Mouse (Mus musculus) neural tube, embryonic 14.5 days (tissue): Measurements from ENCODE around the gene Gm49320. TPM values are rescaled to one million over a fixed set of nuclear protein-coding genes. Genes with fewer than 3 reads are reported as not detected.
A peak's percentile ranks its signal among the peaks of the same experiment; 100 is the strongest.

Source experiments
- ATAC-seq: fragments of 200-750 bp; cut with Nextera tagmentation; 2 replicates; pipeline ENCODE4 v1.8.0; 2017; ENCODE audit warnings: low read depth, mild to moderate bottlenecking, moderate TSS enrichment, moderate library complexity
- H3K27ac ChIP-seq: fragments of 300-500 bp; sonication (generic); 2 replicates; pipeline ENCODE4 v1.5.1; 2014; ENCODE audit warnings: low read depth, mild to moderate bottlenecking, control low read depth, low read length, moderate library complexity, mixed read lengths
- H3K27me3 ChIP-seq: fragments of 300-500 bp; sonication (generic); 2 replicates; pipeline ENCODE4 v1.6.1; 2014; ENCODE audit warnings: low read length; ENCODE audit not compliant: control insufficient read depth, insufficient read depth
- H3K36me3 ChIP-seq: fragments of 300-500 bp; sonication (generic); 2 replicates; pipeline ENCODE4 v1.6.1; 2014; ENCODE audit warnings: low read length, mixed read lengths; ENCODE audit not compliant: control insufficient read depth, insufficient read depth
- H3K4me1 ChIP-seq: fragments of 300-500 bp; sonication (generic); 2 replicates; pipeline ENCODE4 v1.6.1; 2014; ENCODE audit warnings: low read length; ENCODE audit not compliant: control insufficient read depth, insufficient read depth
- H3K4me2 ChIP-seq: fragments of 300-500 bp; sonication (generic); 2 replicates; pipeline ENCODE4 v1.6.1; 2014; ENCODE audit warnings: mild to moderate bottlenecking, low read depth, low read length, control low read depth
- H3K4me3 ChIP-seq: fragments of 300-500 bp; sonication (generic); 2 replicates; pipeline ENCODE4 v1.5.1; 2014; ENCODE audit warnings: low read depth, low read length, control low read depth, mixed read lengths
- H3K9ac ChIP-seq: fragments of 300-500 bp; sonication (generic); replicated peaks from 2 replicates; pipeline ENCODE4 v1.6.1; 2014; ENCODE audit warnings: low read depth, mild to moderate bottlenecking, control low read depth, low read length, mixed read lengths
- H3K9me3 ChIP-seq: fragments of 300-500 bp; sonication (generic); 2 replicates; pipeline ENCODE4 v1.6.1; 2016; ENCODE audit warnings: low read length; ENCODE audit not compliant: control insufficient read depth
- whole genome bisulfite sequencing: fragments of 180-500 bp; shearing (Covaris S2); extraction: QIAGEN DNeasy Blood & Tissue Kit; methylation state at CpG from one replicate; pipeline ENCODE4 v1.1.7; 2014; 5-methylcytosine and 5-hydroxymethylcytosine counted together
- polyA plus RNA-seq: library from polyadenylated mRNA; unstranded; fragments of >200 nt; fragmentation: Nextera tagmentation; extraction: Ambion mirVana; gene quantifications from 2 replicates; pipeline ENCODE4 v1.2.1, GENCODE M21; 2014

Gene Gm49320
- polyA plus RNA-seq, 1 experiment from 2014 or later: 1.3 TPM

DNA sequence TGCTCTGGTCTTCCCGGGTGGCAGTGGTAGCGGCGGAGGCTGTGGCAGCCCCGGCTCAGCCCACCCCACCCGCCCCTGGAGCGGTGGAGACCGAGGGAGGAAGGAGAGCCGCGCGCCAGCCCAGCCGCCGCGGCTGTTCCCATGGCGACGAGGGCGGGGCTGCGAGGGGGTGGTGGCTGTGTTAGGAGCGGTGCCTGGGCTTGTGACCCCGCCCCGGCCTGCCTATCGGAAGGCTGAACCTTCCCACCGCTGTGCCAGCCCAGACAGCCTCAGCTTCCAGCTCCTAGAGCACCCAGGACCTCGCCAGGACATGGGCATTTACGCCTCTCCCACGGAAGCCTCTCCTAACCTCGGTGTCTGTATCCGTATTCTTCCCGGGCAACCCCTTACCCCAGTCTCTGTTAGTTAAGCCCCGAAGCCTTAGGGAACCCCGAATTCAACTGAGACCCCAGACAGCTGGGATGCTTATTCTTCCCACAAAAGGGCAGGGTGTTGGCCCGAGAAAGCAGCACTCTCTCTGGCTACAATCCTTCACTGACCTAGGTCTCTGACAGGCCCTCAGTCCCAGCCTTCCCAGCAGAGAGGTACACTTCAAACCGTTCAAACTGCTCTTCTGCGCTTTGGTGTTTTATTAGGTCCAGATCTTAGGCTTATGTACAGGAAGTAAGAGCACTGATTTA is 20.6 kb downstream of the Gm49320 start, which contains the start of gene Ctxn1:
TSS of gene Ctxn1 (minus strand) at position 150 of the 680 bp plus-strand sequence.
- Histone ChIP-seq H3K36me3 (peaks cover 27% of the 10 kb centered on the region), H3K4me2 (peak within 1 kb of the TSS; percentile 65), H3K9me3 (no peaks in the 10 kb centered on the region), H3K4me3 (peak within 1 kb of the TSS; percentile 87), H3K4me1 (peaks cover 26% of the 10 kb centered on the region), H3K9ac (peak within 1 kb of the TSS; percentile 97), H3K27ac (peak within 1 kb of the TSS; percentile 94), H3K27me3 (no peaks in the 10 kb centered on the region)
- ATAC-seq: peak; percentile 88
- 7% methylated on average over 27 of the region's 33 CpGs for WGBS

DNA sequence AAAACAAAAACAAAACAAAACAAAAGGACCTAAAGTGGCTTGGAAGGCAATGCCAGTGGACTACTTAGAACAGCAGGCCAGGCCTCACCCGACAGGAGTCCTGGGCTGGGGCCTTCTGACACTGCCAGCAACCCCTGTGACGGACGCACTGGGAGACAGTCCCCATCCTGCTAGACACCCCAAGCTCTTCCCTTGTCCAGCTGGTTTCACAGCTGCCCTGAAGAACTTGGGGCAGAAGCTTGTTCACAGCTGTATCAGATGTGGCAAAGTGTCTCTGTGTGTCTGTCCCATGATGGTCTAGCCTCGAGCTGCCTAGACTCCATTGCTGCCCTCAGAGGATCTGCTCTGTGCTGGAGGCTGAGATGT is 21.1 kb downstream of the Gm49320 start:
- Histone ChIP-seq H3K4me2 (no peak overlapping the region; the same call in 1 of the 2 replicates), H3K27me3 (no peaks in the 10 kb centered on the region), H3K4me1 (peaks cover 24% of the 10 kb centered on the region), H3K27ac (peak overlapping the region; percentile 94), H3K4me3 (no peak overlapping the region), H3K9ac (no peak overlapping the region; the same call in 1 of the 2 replicates), H3K9me3 (no peaks in the 10 kb centered on the region), H3K36me3 (peaks cover 30% of the 10 kb centered on the region)
- WGBS: 81% methylated on average over 4 of the region's 4 CpGs
- ATAC-seq: no peak

GRCm38 (mm10) chr8:4263105-4263791 is 24.6 kb downstream of the Gm49320 start:
- ATAC-seq: no peak
- WGBS: 94% methylated on average over 8 of the region's 8 CpGs
- no peak overlapping the region for H3K9ac ChIP-seq
- H3K9me3 ChIP-seq: no peaks in the 10 kb centered on the region
- H3K4me1 ChIP-seq: peaks cover 9% of the 10 kb centered on the region
- no peak overlapping the region for H3K4me2 ChIP-seq
- H3K27me3 ChIP-seq: no peaks in the 10 kb centered on the region
- no peak overlapping the region for H3K4me3 ChIP-seq
- no peak overlapping the region for H3K27ac ChIP-seq
- peaks cover 45% of the 10 kb centered on the region for H3K36me3 ChIP-seq

- no peak for ATAC-seq
- Histone ChIP-seq H3K4me3 (no peak overlapping the region), H3K4me1 (no peaks in the 10 kb centered on the region), H3K36me3 (peaks cover 60% of the 10 kb centered on the region), H3K27me3 (no peaks in the 10 kb centered on the region), H3K9me3 (no peaks in the 10 kb centered on the region), H3K4me2 (no peak overlapping the region), H3K27ac (no peak overlapping the region), H3K9ac (no peak overlapping the region)
- WGBS: 94% methylated on average over 15 of the region's 15 CpGs
Observed at GRCm38 (mm10) chr8:4265160-4265914, 26.7 kb downstream of the Gm49320 start.

GRCm38 (mm10) chr8:4267627-4268026 is 29.0 kb downstream of the Gm49320 start:
- Histone ChIP-seq H3K9me3 (no peaks in the 10 kb centered on the region), H3K27ac (no peak overlapping the region), H3K4me2 (no peak overlapping the region), H3K9ac (no peak overlapping the region), H3K27me3 (no peaks in the 10 kb centered on the region), H3K4me3 (no peak overlapping the region), H3K36me3 (peaks cover 49% of the 10 kb centered on the region), H3K4me1 (no peaks in the 10 kb centered on the region)
- 78% methylated on average over 15 of the region's 15 CpGs for WGBS
- peak; percentile 55; the same call in 1 of the 2 replicates for ATAC-seq

DNA sequence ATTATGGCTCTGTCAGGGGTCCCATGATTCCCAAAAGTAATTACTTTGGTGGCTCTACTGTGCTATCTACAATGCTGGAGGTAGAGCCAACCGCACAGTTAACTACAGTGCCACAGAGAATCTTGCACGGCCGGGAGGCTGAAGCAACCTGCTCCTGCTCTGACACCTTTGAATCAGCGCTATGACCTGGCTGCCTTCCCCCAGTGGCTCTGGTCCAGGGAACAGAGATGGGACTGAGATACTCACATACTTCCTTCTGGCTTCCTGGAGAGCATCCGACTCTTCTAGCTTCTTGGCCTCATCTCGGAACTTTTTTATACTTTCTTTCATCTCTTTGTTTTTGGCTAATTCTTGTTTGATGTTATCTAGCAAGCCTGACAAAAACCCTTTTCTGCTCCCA is 30.9 kb downstream of the Gm49320 start:
- Histone ChIP-seq H3K9ac (no peak overlapping the region), H3K36me3 (peaks cover 47% of the 10 kb centered on the region), H3K4me3 (no peak overlapping the region), H3K4me2 (no peak overlapping the region), H3K9me3 (no peaks in the 10 kb centered on the region), H3K27ac (no peak overlapping the region), H3K4me1 (no peaks in the 10 kb centered on the region), H3K27me3 (no peaks in the 10 kb centered on the region)
- 92% methylated on average over 6 of the region's 6 CpGs for WGBS
- ATAC-seq: no peak

- H3K27me3 ChIP-seq: no peaks in the 10 kb centered on the region
- peak within 1 kb of the TSS; percentile 76 for H3K4me3 ChIP-seq
- H3K4me2 ChIP-seq: peak within 1 kb of the TSS; percentile 83
- peak; percentile 97 for ATAC-seq
- H3K36me3 ChIP-seq: peaks cover 6% of the 10 kb centered on the region; the same call in 1 of the 2 replicates
- H3K9ac ChIP-seq: peak within 1 kb of the TSS; percentile 74
- under 1% methylated on average over 39 of the region's 39 CpGs for WGBS
- H3K9me3 ChIP-seq: no peaks in the 10 kb centered on the region
- H3K4me1 ChIP-seq: peaks cover 5% of the 10 kb centered on the region
- peak within 1 kb of the TSS; percentile 82 for H3K27ac ChIP-seq
Observed at GRCm38 (mm10) chr8:4275275-4276110, 36.8 kb downstream of the Gm49320 start, which contains the start of gene Timm44. Gene Timm44, minus strand, starts transcription at chr8:4275913.

DNA sequence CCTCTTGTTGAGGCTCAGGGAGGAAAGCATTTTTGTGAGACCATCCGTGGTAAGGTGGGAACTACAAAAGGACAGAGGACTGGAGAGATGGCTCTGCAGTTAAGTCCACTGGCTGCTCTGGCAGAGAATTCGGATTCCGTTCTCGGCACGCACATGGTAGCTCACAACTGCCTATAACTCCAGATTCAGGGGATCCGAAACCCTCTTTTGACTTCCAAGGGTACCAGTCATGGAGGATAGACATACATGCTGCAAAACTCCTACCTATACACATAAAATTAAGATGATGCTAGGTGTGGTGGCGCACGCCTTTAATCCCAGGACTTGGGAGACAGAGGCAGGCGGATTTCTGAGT is 37.4 kb downstream of the Gm49320 start:
- Histone ChIP-seq H3K27ac (peak overlapping the region; percentile 82), H3K27me3 (no peaks in the 10 kb centered on the region), H3K9ac (peak overlapping the region; percentile 74), H3K4me3 (peak overlapping the region; percentile 76), H3K9me3 (no peaks in the 10 kb centered on the region), H3K36me3 (peaks cover 6% of the 10 kb centered on the region; the same call in 1 of the 2 replicates), H3K4me2 (peak overlapping the region; percentile 83), H3K4me1 (peaks cover 5% of the 10 kb centered on the region)
- 26% methylated on average over 9 of the region's 9 CpGs for WGBS
- ATAC-seq: no peak; the same call in 1 of the 2 replicates
